Mouse (Mus musculus) gastrocnemius, postnatal 36 days (tissue): ENCODE results near the gene Ralgps1. TPM values are rescaled to one million over a fixed set of nuclear protein-coding genes. Genes with fewer than 3 reads are reported as not detected.
A peak's percentile ranks its signal among the peaks of the same experiment; 100 is the strongest.

Source experiments
- DNase-seq, 2 experiments: peaks; one replicate each; pipeline ENCODE4 v3.0.0; 2022
- intact Hi-C: fragments of 180-260 bp; cut with DNase I; formaldehyde crosslinking; loops from one replicate; pipeline ENCODE4 v1.15.1; 2025
- total RNA-seq, 2 experiments: library from RNA; stranded (reverse); gene quantifications; 2 replicates each; pipeline ENCODE4 v1.2.3; 2021

Ralgps1 gene
- total RNA-seq, 2 experiments from 2014 or later, result 2.3 TPM

DNA sequence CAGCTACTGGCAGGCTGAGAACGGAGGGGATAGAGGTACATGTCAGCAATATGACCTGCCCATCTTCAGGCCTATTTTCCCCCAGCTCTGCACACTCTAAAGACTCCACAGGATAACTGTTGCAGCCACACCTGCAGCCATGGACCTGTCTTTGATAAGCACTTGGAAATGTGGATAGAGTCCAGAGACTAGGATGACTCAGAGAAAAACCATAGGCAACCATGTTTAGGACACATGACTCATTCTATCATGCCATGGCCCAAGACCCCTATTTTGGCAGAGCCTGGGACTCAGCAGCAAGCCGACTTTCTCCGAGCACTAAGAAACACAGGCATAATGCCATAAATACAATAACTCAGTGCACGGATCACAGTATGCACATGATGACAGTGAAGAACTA lies 6.6 kb downstream of the Ralgps1 start:
- DNase-seq, result no peak
- intact Hi-C loops, result loop anchor here (10.0 kb wide), 1 partner anchor 380 kb away; the partner anchor contains the start of gene Slc2a8

DNA sequence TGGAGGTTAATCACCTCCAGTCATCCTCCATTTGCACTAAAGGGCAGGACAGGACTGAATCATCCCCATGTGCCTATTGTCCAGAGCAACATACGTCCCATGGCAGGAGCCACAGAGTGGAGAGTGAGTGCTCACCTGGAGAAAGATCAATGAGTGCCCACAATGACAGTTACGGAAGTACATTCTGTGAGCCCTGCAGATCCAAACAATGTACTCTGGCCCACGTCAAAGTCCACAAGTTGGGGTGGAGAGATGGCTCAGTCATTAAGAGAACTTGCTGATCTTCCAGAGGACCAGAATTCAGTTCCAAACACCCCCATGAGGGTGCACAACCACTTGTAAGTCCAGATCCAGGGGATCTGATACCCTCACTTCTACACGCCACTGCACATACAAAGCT lies 7.4 kb downstream of the Ralgps1 start:
- DNase-seq, result no peak
- intact Hi-C loops, result loop anchor here (10.0 kb wide), 1 partner anchor 379 kb away; the partner anchor contains the start of gene Slc2a8

DNA sequence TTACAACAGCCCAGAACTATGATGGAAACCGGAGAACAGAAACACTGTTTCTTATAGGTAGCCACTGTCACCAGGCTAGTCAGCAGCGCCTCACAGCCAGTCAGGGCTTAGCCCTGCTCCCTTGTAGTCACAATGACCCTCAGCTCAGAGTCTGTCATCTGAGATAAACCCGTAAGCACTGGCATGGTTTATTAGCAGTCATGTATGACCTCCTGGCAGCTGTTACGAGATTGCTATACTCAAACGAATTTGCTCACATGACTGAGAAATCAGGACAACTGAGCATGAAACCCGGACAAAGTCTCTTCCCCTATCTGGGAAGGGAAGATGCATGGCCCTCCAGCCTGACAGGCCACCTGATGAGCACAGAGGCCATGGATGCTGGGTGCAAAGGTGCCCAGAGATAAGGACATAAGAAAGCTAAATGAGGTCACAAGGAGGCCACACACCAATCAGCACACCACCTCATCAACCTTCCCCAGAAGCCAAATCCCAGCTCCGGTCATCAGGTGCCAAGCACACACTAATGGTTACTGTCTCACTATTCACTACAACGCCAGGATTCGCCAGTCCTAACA lies 10.1 kb downstream of the Ralgps1 start:
- DNase-seq, result no peak
- intact Hi-C loops, result loop anchor here (10.0 kb wide), 1 partner anchor 376 kb away; the partner anchor contains the start of gene Slc2a8

GRCm38 (mm10) chr2:33360564-33360963 lies 10.7 kb downstream of the Ralgps1 start:
- no peak for DNase-seq
- intact Hi-C loops, result loop anchor here (10.0 kb wide), 1 partner anchor 376 kb away; the partner anchor contains the start of gene Slc2a8

- intact Hi-C loops, result no loop called here
These were observed 12.1 kb downstream of the Ralgps1 start for GRCm38 (mm10) chr2:33359184-33359583.

DNA sequence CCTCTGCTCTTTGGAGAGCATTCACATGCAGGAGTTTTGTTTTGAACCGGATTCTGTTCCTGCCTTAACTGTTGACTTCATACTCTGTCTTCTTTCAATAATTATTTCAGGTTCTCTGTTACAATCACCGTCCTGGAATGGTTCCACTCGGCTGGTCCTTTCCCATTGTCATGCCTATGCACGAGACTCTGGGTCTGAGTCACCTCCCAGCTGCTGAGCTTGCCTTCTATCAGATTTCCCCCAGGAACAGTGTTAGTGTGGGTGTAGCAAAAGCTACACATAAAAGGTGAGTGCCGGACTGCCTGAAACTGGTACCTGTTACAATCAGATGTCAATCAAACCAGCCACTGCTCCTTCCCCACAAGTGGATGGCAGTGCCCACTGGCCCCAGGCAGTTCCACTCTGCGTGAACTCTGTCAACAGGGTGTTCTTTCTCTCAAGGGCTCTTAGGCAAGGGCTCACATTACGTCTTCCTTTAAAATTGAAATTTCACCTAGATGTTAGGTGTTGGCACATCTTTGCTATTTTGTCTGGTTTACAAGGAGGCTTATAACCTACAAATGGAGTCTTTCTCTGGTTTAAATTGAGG lies 13.9 kb downstream of the Ralgps1 start:
- intact Hi-C loops, result no loop called here

More at GRCm38 (mm10) chr2:33359184-33359583, 12.1 kb downstream of the Ralgps1 start:
- no peak for DNase-seq

GRCm38 (mm10) chr2:33355558-33355957 lies 15.7 kb downstream of the Ralgps1 start:
- intact Hi-C loops, result no loop called here
- DNase-seq, result no peak

More for the DNA sequence above, 13.9 kb downstream of the Ralgps1 start:
- DNase-seq, result no peak

DNA sequence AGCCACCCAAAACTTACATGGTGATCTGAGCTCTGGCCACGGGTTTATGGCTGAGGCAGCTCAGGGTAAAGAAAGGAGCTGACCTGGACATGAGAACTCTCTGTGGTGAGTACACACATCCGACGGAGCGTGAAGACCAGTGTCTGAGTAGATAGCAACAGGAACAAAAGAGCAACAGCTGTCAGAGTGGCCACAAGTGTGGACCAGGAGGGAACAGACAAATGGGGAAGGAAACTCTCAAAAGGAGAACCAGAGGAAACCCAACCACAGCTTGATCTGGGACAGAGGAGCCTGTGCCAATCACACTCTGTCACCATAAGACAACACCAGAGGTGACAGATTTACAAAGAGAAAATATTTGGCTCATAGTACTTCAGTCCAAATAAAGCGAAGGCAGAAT lies 17.9 kb downstream of the Ralgps1 start:
- intact Hi-C loops, result no loop called here
- DNase-seq, result no peak

- DNase-seq, result no peak
- intact Hi-C loops, result no loop called here
These were observed 19.8 kb downstream of the Ralgps1 start for GRCm38 (mm10) chr2:33351449-33351848.

DNA sequence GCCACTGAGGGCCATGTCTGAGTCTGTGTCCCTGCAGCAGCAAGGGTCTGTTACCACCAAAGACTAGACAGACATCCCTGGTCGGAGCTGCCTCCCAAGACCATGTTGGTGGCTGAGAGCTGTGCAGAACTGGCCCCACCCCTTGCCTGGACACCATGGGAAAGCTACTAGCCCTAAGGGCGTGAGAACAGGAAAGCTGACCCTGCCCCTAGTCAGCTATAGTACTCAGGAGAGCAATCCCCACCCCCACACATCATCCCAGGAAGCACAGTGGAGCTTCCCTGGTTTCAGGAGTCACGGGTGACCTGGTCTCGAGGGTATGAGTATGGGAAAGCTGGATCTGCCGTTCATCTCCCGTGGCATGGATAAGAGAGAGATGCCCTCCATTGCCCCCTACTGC lies 20.4 kb downstream of the Ralgps1 start:
- no peak for DNase-seq
- intact Hi-C loops, result no loop called here

- no peak for DNase-seq
- intact Hi-C loops, result loop anchor here (1.0 kb wide), 1 partner anchor 195 kb away; no protein-coding TSS in a partner anchor
These were observed 21.7 kb downstream of the Ralgps1 start for GRCm38 (mm10) chr2:33349581-33349980.

- intact Hi-C loops, result loop anchor here (1.0 kb wide), 1 partner anchor 195 kb away; no protein-coding TSS in a partner anchor
- DNase-seq, result peak; percentile 51 to 70
These were observed 22.2 kb downstream of the Ralgps1 start for GRCm38 (mm10) chr2:33349081-33349480.

DNA sequence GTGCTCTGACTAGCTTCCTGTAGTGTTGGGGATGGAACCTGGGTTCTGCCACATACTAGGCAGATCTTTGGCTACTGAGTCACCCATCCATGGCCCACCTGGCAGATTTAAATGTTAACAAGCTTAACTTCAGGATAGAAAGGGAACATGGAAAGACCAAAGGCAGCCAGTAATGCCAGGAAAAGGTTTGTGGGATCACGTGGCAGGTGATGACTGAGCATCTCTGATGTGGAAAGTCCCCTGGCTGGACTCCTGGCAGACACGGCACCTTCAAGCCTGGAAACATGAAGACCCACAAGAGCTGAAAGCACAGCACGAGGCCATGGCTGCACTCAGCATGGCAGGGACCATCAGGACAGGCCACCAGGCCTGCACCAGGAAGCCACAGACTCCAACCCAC lies 23.0 kb downstream of the Ralgps1 start:
- no peak for DNase-seq
- intact Hi-C loops, result no loop called here

DNA sequence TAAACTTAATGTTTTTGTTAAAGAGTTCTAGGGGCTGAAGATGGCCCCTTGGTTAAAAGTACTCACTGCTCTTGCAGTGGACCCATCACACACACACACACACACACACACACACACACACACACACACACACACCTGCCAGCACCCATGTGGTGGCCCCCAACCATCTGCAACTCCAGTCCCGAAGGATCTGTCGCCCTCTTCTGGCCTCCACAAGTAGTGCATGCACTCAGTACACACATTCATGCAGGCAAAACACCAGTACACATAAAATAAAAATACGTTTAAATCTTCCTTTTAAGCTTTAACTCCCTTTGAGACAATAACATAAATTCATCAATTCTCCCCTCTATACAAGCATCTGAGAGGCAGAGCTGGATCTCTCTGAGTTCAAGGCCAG lies 23.7 kb downstream of the Ralgps1 start:
- peak; percentile 37 to 56 for DNase-seq
- intact Hi-C loops, result loop anchor here (2.0 kb wide), 1 partner anchor 131 kb away; the partner anchor contains the start of gene Angptl2

GRCm38 (mm10) chr2:33346749-33347148 lies 24.5 kb downstream of the Ralgps1 start:
- no peak for DNase-seq
- intact Hi-C loops, result loop anchor here (2.0 kb wide), 1 partner anchor 130 kb away; the partner anchor contains the start of gene Angptl2

GRCm38 (mm10) chr2:33345956-33346355 lies 25.3 kb downstream of the Ralgps1 start:
- intact Hi-C loops, result loop anchor here (2.0 kb wide), 1 partner anchor 129 kb away; the partner anchor contains the start of gene Angptl2
- no peak for DNase-seq

DNA sequence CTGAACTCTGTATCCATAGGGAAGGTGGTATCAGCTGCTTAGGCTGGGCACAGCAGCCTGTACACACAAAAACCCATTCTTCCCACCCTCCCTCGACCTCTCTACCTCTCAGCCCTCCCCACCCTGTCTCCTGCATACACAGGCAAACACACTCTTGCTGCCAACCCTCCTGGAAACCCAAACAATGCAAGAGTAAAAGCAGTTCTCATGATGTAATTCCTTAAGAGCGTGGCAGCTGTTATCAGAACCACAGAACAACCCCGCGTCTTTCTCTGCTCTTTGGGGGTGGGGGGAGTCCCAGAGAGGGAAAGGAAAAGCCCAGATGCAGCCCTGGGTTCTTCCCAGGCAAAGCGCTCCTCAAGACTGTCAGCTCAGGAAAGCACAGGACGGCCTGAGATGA lies 25.8 kb downstream of the Ralgps1 start:
- intact Hi-C loops, result no loop called here
- DNase-seq, result no peak

GRCm38 (mm10) chr2:33343413-33343812 lies 27.9 kb downstream of the Ralgps1 start:
- intact Hi-C loops, result no loop called here
- no peak for DNase-seq

GRCm38 (mm10) chr2:33342148-33342547 lies 29.1 kb downstream of the Ralgps1 start:
- intact Hi-C loops, result no loop called here
- DNase-seq, result no peak

DNA sequence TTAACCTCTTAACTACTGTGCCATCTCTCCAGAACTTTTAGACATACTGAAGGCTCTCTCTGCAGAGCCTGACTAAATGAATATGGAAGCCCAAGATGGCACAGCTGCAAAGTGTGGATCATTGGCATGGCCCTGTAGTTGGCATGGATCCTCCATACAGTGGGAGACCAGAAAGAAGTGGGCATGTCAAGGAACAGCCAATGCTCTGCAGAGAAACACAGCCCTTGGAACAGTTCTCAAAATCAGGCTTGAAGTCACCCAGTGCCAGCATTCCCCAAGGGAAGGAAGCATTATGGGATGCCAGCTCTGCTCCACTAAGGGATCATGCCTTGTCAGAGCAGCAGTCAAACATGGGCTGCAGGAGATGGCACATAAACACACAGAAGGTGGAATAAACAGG lies 35.5 kb downstream of the Ralgps1 start:
- no peak for DNase-seq
- intact Hi-C loops, result no loop called here

- intact Hi-C loops, result no loop called here
- DNase-seq, result no peak
These were observed 41.7 kb downstream of the Ralgps1 start for GRCm38 (mm10) chr2:33329622-33330021.

- intact Hi-C loops, result no loop called here
- DNase-seq, result no peak
These were observed 42.3 kb downstream of the Ralgps1 start for GRCm38 (mm10) chr2:33328941-33329340.
